Mouse (Mus musculus) MEL (cell line): ENCODE data around the gene Auts2.

Experiments
- E2F4 ChIP-seq: IDR thresholded peaks from 2 replicates; pipeline ENCODE4 v1.6.1; 2011; ENCODE audit warnings: low read depth, low read length, improper control_type of control experiment, borderline replicate concordance
- EP300 ChIP-seq, 2 experiments: IDR thresholded peaks; 2 replicates each; pipeline ENCODE4 v1.6.1; 2011; ENCODE audit warnings: improper control_type of control experiment in 2 of 2, low read length in 2 of 2, low read depth in 1 of 2, mild to moderate bottlenecking in 1 of 2
- ZC3H11A ChIP-seq: IDR thresholded peaks from 2 replicates; pipeline ENCODE4 v1.6.1; 2012; ENCODE audit warnings: low read depth, mild to moderate bottlenecking, inconsistent platforms, low read length, improper control_type of control experiment

DNA sequence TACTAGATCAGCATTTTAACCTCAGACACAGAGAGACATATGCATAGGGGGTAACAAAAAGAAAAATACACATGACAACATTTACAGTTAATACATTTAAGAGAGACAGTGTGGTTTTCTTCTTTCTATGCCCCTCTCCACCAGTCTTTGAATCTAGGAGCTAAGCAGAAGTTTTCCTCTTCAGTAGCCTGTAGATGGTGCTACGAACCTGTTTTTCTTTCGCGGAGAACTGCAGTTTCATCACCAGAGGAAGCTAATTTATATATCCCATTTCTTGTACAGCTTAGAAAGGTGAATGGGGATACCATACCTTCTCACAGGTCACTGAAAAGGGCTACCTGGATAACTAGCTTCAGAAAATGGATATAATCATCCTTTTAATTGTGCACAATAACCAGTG, 427.5 kb downstream of the Auts2 start:
- no peak for TF ChIP-seq ZC3H11A
- TF ChIP-seq EP300 (IDR thresholded peaks at IDR 0.05; ENCODE audit: low read depth in 1 of 2, low read length in 2 of 2) = no peak
- no peak for TF ChIP-seq E2F4
